Mouse (Mus musculus) gastrocnemius, postnatal 36 days (tissue): Measurements from ENCODE around the gene Nes. TPM values are rescaled to one million over a fixed set of nuclear protein-coding genes. Genes with fewer than 3 reads are reported as not detected.

Source experiments
- DNase-seq, 2 experiments: peaks; one replicate each; pipeline ENCODE4 v3.0.0; 2022
- intact Hi-C: fragments of 180-260 bp; cut with DNase I; formaldehyde crosslinking; loops from one replicate; pipeline ENCODE4 v1.15.1; 2025
- total RNA-seq, 2 experiments: library from RNA; stranded (reverse); gene quantifications; 2 replicates each; pipeline ENCODE4 v1.2.3; 2021

Gene Nes
- total RNA-seq, 2 experiments from 2014 or later = 15.4 to 20.5 TPM

DNA sequence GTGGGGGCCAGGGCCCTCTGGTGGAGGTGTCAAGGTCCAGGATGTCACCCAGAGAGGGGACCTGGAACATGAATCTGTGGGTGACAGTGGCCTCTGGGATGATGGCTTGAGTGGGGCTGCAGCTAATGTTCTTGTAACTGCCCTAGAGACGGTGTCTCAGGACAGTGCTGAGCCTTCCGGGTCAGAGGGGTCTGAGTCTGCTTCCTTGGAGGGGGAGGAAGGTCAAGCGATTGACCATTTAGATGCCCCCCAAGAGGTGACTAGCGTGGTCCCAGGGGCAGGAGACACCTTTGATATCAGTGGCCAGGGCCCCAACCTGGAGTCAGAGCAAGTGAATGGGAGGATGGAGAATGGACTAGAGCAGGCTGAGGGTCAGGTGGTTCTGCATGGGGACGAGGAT is 8.6 kb downstream of the Nes start:
- no peak for DNase-seq
- intact Hi-C loops = no loop called here

- intact Hi-C loops = no loop called here
- no peak for DNase-seq
Observed at GRCm38 (mm10) chr3:87980085-87980484, 9.2 kb downstream of the Nes start.

DNA sequence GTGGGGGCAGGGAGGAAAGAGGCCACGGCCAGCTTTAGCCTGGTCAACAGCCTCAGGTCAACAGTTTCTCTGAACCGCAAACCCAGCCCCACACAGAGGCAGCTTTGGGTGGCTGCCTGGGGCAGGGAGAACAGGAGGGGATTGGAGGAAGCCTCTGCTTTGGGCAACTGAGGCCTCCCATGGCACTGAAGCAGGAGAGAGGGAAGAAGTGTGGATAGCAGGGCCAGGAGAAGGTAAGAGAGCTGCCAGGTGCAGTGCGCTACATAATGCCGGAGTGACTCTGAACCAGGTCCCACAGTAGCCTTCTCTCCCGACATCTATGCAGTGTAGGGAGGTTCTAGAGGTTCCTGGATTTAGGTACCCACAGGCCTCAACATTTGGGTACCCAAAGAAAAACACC is 9.8 kb downstream of the Nes start:
- intact Hi-C loops = no loop called here
- no peak for DNase-seq

GRCm38 (mm10) chr3:87981214-87981760 is 10.4 kb downstream of the Nes start:
- no peak for DNase-seq
- intact Hi-C loops = no loop called here

DNA sequence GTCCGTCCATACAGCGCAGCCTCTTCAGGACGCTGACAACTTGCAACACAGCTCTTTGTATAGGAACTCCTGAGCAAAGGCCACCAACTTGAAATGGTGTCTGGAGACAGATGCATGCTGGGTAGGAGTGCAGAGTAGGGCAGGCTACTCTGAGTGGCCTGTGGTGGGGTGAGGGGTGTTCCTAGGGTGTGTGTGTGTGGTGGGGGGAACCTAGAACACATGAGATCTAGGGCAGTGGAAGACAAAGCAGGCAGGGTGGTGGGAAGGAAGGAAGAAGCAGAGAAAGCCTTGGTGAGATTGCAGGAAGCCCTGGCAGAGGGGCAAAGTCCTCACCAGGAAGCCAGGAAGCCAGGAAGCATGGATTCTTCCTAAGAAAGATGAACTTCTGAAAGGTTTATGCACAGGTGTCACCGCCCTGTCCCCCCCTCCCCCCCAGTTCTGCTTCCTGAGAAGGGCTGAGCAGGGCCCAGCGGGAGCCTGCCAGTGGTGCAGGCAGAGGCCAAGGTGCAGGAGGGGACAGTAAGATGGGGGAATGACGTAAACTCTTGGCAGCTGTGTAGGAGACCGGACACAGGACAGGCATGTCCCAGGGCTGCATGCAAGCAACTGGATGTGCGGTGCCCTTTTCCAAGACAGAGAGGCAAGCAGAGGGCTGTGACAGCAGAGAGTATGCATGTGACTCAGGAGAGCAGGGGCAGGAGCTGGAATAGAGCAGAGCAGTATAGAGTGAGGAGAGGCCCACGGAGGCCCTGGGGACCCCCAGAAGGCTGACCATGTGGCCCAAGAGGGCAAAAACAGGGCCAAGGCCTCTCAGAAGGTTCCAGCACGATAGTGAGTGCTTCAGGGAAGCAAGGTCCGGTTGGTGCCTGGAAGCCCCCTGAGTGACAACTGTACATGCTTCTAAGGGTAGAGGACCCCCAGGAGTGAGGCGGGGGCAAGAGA is 11.3 kb downstream of the Nes start:
- peak in 1 of 2 experiments; percentile 59 for DNase-seq
- intact Hi-C loops = no loop called here

DNA sequence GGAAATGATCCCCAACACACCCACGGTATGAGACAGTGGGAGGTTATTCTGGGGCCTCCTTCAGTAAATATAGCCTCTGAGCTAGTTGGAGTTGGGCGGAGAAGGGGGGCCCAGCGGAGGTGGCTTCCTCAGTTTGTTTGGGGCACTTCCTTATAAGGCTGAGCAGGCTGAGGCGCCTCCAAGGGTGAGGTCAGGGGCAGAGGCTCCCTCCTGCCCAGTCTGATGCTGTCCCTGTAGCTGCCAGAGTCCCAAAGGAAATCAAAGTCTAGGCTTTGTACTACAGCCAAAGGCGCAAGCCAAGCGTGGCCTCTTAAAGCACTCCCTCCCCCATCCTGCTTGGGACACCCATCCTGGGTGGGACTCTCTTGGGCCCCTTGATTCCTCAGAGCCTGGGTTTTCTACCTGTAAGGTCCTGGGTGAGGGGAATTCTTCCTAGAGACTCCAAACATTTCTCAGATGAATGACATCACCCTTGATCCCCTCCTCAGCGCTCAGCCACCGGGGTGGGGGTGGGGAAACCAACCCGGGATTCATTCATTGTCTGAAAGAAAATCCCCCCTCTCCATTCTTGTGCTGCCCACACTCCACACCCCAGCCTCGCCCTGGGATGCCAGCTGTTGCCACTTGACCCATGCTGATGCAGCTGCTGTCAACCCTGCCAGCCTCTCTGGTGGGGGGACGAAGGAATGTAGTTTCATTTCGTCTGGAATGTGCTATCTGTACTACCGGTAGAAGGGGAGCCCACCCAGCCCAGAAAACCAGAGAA is 12.1 kb downstream of the Nes start:
- DNase-seq = peak in 1 of 2 experiments; percentile 36
- intact Hi-C loops = no loop called here

- intact Hi-C loops = no loop called here
Observed at GRCm38 (mm10) chr3:87983627-87984026, 12.7 kb downstream of the Nes start.

DNA sequence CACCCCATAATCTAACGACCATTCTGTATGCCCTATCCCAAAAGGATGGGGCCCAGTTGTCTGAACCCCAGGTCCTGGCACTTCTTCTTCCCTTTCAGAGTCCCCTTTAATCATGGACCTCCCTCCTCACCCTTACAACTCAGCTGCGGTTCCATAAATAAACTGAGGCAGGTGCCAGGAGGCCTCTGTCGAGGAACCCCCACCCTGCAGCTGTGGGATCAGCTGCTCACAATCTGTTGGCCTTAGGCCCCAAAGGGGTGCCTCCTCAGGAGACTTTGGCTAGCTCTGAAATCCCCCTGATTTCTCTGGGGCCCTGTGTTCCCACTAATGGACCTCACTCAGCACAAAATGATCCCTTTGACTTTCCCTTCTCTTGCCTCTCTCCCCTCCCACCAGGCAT is 13.2 kb downstream of the Nes start:
- DNase-seq = no peak
- intact Hi-C loops = no loop called here

More at GRCm38 (mm10) chr3:87983627-87984026, 12.7 kb downstream of the Nes start:
- DNase-seq = no peak

DNA sequence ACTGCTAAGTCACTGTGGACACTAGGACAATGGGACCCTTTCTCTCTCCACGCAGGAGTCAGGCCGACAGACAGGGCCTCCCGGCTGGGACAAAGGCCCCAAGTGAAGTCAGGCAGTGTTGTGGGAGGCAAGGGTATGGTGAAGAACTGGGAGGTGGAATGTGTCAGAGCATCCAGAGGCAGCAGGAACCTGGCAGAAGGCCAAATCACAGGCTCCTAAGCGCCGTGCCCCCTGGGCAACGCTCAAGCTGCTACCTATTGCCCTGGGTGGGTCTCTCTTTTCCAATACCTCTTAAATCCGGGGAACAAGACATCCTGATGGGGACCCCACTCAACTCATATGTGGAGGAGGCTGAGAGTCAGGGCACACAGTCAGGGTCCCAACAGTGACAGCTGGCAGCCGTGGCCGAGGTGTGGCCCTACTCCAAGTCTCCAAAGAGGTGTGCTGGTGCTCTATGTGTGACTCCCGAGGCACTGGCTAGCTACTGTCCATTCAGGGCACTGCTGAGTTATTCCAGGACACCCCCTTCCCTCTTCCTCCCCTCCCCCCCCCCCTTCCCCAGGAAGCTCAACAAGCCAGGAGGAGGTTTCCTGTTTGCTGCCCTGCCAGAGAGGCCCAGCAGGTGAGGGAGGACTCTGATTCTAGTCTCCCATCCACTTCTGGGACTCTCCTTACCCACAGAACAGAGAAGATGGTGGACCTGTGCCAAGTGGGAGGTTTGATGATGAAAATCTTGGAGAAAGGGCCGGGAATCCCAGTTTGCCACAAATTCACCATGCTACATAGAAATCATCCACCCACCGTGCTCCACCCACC is 14.8 kb downstream of the Nes start:
- DNase-seq = no peak
- intact Hi-C loops = loop anchor here (2.0 kb wide), 1 partner anchor 49 kb away; no protein-coding TSS in a partner anchor

GRCm38 (mm10) chr3:87986868-87987267 is 16.0 kb downstream of the Nes start:
- intact Hi-C loops = loop anchor here (1.0 to 2.0 kb wide), 2 partner anchors 17 to 50 kb away; no protein-coding TSS in a partner anchor
- peak; percentile 92 to 94 for DNase-seq

GRCm38 (mm10) chr3:87987633-87988032 is 16.8 kb downstream of the Nes start:
- intact Hi-C loops = loop anchor here (1.0 to 2.0 kb wide), 2 partner anchors 17 to 51 kb away; no protein-coding TSS in a partner anchor
- DNase-seq = no peak

GRCm38 (mm10) chr3:87988068-87988467 is 17.2 kb downstream of the Nes start:
- intact Hi-C loops = no loop called here
- no peak for DNase-seq

DNA sequence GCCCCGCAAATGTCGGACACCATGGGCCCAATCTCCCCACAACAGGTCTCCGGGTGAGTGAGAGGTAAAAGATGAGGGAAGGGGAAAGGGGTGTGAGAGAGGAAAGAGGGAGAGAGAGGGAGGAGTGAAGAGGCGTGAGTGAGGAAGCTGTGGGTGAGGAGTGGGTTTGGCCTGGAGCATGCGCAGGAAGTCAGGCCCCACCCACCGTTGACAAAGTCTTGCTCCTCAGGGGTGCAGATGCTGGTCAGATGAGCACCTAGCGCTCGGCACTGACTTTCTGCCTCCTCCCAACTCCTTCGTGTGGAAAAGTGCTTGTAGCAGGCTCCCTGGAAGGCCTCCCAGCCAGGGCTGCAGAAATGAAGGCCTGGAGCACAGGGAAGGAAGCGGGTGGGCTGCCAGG is 19.1 kb downstream of the Nes start:
- no peak for DNase-seq
- intact Hi-C loops = loop anchor here (2.0 kb wide), 1 partner anchor 45 kb away; no protein-coding TSS in a partner anchor

GRCm38 (mm10) chr3:87993436-87993835 is 22.6 kb downstream of the Nes start:
- intact Hi-C loops = no loop called here
- DNase-seq = no peak

GRCm38 (mm10) chr3:87995331-87995730 is 24.5 kb downstream of the Nes start:
- intact Hi-C loops = no loop called here
- no peak for DNase-seq

DNA sequence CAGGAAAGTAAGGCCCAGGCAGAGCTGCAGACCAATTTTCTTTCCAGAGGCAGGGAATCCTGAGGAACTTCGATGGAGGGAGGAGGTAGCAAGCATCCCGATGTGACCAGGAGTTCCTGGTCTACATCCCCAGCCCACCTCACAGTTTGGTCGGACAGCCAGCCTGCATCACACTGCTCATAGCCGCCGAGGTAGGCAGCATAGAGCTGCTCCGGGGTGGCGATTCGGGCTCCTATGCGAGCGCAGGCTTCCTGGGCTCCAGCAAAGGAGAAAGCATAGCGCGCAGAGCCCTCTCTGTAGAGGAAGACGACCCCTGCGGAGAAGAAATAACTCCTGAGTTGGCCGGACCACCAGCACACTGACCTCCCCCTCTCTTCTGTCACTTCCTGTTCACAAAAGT is 25.5 kb downstream of the Nes start:
- intact Hi-C loops = no loop called here
- no peak for DNase-seq

GRCm38 (mm10) chr3:87996971-87997614 is 26.2 kb downstream of the Nes start:
- no peak for DNase-seq
- intact Hi-C loops = no loop called here

GRCm38 (mm10) chr3:87998747-87999146 is 27.9 kb downstream of the Nes start:
- no peak for DNase-seq
- intact Hi-C loops = loop anchor here (1.0 kb wide), 1 partner anchor 29 kb away; the partner anchor contains the start of gene Hapln2

DNA sequence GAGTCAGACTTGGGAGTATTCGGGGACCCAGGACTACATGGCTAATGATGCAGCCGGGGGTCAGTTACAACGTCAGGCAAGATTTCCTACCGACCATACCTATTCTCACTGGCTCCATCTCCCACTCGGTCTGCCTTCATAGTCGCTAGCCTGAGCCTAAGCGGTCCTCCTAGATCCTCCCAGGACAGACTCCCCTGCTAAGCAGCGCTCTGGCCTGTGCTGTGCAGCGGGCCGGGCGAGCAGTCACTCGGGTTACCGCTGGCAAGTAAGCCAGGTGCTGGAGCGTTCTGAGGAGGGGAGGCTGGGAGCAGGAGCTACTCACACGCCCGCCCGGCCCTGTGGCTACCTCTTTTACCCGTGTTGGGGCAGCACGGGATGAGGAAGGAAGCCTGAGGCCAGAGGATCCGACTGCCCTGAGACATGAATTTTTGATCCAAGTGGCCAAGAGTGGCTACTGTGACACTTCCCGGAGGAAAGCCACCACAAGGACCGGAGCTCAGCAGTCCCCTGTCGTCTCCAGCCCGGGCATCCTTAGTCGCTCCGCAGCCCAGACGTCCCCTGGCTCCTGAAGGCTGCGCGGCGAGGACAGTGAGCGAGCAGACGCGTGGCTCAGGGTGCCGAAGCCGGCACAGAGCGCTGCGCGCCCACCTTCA is 28.5 kb downstream of the Nes start:
- intact Hi-C loops = loop anchor here (1.0 kb wide), 1 partner anchor 28 kb away; the partner anchor contains the start of gene Hapln2
- DNase-seq = no peak
